Mouse (Mus musculus) embryonic stem cell, embryonic (primary cell): ENCODE results near the gene Phlda3.

Experiments
- CTCF ChIA-PET, 4 experiments: fragments of 300-600 bp in 2 of 4; fragments of 350-600 bp in 2 of 4; sonication (Branson Sonifier 250); formaldehyde crosslinking; loops; one replicate each; lab custom pipeline; 2022; ENCODE audit warnings: inconsistent platforms in 2 of 4; lab: Charles Lee
- POLR2A ChIA-PET, 4 experiments: fragments of 300-600 bp in 2 of 4; fragments of 350-600 bp in 2 of 4; sonication (Branson Sonifier 250); formaldehyde crosslinking; loops; one replicate each; lab custom pipeline; 2022; ENCODE audit warnings: antibody characterized with exemption in 4 of 4, inconsistent platforms in 1 of 4; lab: Charles Lee

Phlda3 gene

DNA sequence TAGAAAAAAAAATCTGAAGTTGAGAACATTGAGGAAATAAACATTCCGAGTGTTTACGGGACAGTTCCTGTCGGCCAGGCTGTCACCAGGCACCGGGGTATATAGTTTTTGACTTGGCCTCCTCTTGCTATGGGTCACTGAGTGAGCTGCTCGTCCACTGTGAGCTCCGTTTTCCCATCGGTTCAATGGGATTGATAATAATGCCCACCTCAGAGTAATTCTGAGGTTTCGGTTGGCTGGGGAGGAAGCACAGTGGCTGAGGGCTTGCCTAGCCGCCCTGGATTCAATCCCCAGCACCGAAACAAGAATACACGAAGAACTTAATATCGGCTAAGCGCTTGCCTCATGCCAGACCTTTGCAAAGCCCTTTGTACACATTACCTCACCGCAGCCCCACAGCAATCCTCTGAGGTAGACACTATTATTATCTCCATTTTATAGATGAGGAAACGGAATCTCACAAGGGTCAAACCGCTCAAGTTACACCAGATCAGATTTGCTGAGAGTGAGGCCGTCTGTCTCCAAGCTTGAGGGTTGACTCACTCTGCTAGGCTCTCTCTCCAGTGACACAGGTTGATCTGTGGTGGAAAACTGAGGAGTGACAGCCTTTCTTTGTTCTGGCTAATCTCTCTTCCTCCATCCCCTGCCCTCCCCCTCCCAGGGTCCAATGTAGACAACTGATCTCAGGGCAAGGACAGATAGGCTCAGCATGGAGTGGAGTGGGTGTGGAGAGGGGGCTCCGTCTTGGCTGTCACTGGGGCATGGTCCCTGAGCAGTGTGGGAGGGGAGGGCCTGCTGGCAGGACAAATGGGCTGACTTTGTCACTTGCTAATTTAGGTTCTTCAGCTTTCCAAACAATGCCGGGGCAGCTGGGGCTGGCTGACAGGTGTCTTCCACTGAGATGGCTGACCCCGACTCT lies 28.6 kb downstream of the Phlda3 start:
- CTCF ChIA-PET: interaction anchor here (0.6 to 10.8 kb wide), 20 partner anchors 8 to 151 kb away, joined by 3 to 89 read pairs (median 5); partner anchors contain the start of gene Tnni1 (in 1 of the 4)
- POLR2A ChIA-PET: interaction anchor here in 3 of 4 experiments (0.8 to 3.5 kb wide), 23 partner anchors 8 to 117 kb away, joined by 3 to 11 read pairs (median 5); partner anchors contain the start of genes Phlda3 (in 2 of the 3), Lad1 (in 1 of the 3) and Tnni1 (in 1 of the 3)

DNA sequence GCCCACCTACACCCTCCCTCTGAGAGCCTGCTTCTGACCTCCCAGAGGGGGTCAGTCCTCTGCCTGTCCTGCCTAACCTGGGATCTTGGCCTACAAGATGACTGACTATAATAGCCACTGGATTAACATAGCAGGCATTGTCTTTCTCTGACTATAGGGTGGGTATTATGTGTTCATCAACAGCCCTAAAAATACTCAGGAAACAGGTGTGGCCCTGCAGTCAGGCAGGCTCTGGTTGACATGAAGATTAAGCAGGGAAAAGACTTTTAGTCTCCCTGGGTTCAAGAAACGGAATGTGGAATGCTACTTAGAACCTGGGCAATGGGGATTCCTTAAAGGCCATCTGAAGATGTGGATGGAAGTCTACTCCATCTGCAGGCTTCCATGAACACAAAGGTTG lies 32.6 kb downstream of the Phlda3 start:
- ChIA-PET CTCF (interaction anchor here in 3 of 4 experiments (0.7 to 4.2 kb wide), 5 partner anchors 9 to 48 kb away, joined by 3 to 33 read pairs (median 5); no protein-coding TSS in a partner anchor), POLR2A (interaction anchor here in 1 of 4 experiments (0.9 to 1.0 kb wide), 2 partner anchors 9 to 20 kb away, joined by 3 read pairs; partner anchors contain the start of gene Lad1)

DNA sequence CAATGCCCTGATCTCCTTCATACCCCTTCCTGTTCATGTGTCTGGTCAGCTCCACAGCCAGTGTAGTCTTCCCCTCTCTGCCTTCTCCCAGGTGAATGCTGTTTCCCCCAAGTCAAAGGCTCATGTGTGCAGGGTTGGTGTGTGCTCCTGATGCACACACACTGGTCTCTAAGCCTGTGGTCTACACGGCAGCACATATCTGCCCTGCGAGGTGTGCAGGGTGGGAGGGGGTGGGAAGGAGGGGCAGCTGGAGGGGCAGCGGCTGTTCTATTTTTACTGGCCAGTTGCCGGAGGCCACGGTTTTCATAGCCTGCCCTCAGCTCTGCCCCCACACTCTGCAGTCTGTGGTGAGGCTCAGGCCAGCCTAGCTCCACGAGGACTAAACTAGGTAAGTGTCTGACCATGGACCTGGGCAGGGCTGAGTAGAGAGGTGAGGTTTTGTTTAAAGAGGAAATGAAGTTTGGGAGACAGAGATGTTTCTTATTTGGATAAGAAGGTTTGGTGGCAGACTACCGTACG lies 33.2 kb downstream of the Phlda3 start:
- CTCF ChIA-PET: interaction anchor here (0.6 to 4.2 kb wide), 8 partner anchors 9 to 29 kb away, joined by 3 to 33 read pairs (median 6); no protein-coding TSS in a partner anchor
- POLR2A ChIA-PET: interaction anchor here in 2 of 4 experiments (1.0 to 2.2 kb wide), 2 partner anchors 8 to 10 kb away, joined by 3 to 7 read pairs; no protein-coding TSS in a partner anchor

DNA sequence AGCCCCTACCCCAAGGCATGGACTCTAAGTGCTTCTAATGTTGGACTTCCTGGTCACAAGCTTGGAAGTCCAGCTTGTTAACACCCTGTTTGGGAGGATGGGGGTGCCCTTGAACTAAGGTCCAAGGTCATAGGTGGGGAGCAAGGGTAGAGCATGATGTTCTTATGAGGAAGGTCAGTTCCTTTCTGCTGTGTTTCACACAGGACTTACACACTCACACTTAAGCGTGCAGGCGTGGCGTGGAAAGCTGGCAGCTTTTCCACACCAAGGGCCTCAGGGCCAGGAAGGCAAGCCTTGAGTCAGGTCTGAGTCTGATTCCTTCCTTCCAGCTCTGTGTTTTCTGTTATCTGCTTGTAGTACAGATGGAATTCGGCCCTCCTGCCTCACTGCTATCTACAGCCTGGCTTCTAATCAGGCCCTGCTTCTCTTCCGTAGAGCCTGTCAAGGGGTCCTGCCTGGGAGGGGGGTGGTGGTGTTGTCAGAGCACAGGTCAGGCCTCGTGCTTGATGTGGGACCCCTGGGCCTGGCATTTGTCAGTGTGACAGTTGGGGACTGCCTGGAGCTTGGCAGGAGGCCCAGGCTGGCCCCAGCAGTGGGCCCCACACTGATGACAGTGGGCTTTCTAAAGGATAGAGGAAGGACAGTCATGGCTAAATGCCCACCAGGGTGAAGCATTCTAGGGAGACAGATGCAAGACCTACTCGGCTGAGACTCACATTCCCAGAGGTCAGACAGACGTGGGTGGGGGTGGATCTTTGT lies 34.5 kb downstream of the Phlda3 start:
- CTCF ChIA-PET: interaction anchor here (0.6 to 4.2 kb wide), 16 partner anchors 11 to 145 kb away, joined by 3 to 33 read pairs (median 4); no protein-coding TSS in a partner anchor
- POLR2A ChIA-PET: interaction anchor here in 2 of 4 experiments (0.6 to 2.2 kb wide), 5 partner anchors 9 to 23 kb away, joined by 3 to 7 read pairs (median 5); no protein-coding TSS in a partner anchor

DNA sequence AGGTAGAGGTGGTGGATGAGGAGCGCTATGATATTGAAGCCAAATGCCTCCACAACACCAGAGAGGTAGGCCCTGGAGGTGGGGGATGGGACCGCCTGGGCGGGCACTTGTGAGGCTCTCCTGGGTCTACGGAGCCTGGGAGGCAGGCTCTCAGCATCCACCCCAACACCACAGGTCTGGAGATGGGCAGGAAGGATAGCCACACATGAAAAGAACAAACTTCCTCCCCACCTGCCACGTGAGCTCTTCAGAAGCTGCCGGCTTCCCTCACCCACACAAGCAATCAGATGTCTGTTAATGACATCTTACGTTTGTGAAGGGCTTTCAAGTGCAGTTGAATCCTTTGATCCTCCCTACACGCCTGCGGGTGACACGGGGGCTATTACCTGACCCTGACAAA lies 41.6 kb downstream of the Phlda3 start:
- ChIA-PET POLR2A (interaction anchor here in 3 of 4 experiments (0.9 to 1.8 kb wide), 7 partner anchors 9 to 1171 kb away, joined by 3 to 6 read pairs (median 3); no protein-coding TSS in a partner anchor), CTCF (interaction anchor here in 2 of 4 experiments (0.7 to 2.2 kb wide), 7 partner anchors 17 to 55 kb away, joined by 3 to 6 read pairs (median 4); no protein-coding TSS in a partner anchor)

DNA sequence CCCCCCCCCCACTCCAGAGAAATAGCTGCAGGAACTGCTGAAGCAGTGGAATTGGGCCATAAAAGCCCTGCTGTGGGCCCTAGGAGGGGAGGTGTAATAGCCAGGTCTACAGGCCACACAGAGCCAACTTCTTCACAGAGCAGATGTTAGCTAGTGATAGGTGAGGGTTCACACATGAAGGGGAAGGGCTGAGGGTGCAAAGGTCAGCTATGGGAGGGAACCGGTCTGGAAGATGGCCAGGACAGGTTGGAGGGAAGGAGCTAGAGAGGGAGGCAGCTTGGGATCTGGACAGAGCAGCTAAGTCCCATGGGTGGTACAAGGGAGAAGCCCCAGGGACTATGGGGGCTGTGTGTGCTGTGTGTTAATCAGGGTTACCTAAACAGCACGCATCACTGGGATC lies 44.3 kb downstream of the Phlda3 start:
- CTCF ChIA-PET: interaction anchor here in 3 of 4 experiments (0.5 to 3.1 kb wide), 11 partner anchors 11 to 198 kb away, joined by 3 to 31 read pairs (median 5); partner anchors contain the start of gene Tmem9 (in 1 of the 3)
- POLR2A ChIA-PET: interaction anchor here in 3 of 4 experiments (0.7 to 1.6 kb wide), 4 partner anchors 9 to 155 kb away, joined by 3 to 5 read pairs (median 5); no protein-coding TSS in a partner anchor

- POLR2A ChIA-PET: interaction anchor here in 3 of 4 experiments (0.5 to 1.8 kb wide), 9 partner anchors 10 to 82 kb away, joined by 3 to 6 read pairs (median 4); partner anchors contain the start of gene Phlda3 (in 1 of the 3)
- CTCF ChIA-PET: interaction anchor here (0.5 to 3.6 kb wide), 77 partner anchors 9 to 1751 kb away, joined by 3 to 31 read pairs (median 4); partner anchors contain the start of genes Tmem9 (in 1 of the 4), Tnni1 (in 1 of the 4) and Tnnt2 (in 1 of the 4)
Observed at GRCm38 (mm10) chr1:135811016-135811646, 45.2 kb downstream of the Phlda3 start.

DNA sequence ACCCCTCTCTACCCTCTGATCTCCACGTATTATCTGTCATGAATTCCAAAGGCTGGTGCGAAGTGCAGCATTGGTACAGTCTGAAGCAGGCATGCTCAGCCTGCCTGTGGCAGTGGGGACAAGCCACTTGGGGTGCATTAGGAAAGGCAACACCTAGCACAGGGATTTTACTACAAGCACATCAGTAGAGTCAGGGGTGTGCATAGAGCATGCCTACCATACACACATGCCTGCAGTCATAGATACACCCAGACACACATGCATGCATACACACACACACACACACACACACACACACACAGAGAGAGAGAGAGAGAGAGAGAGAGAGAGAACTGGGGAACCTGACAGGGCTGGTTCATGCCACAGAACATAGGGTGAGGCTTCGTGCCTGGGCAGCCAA lies 46.3 kb downstream of the Phlda3 start:
- CTCF ChIA-PET: interaction anchor here (0.6 to 3.6 kb wide), 24 partner anchors 8 to 360 kb away, joined by 3 to 31 read pairs (median 6); no protein-coding TSS in a partner anchor

GRCm38 (mm10) chr1:135812618-135813017 lies 46.7 kb downstream of the Phlda3 start:
- ChIA-PET POLR2A (interaction anchor here in 2 of 4 experiments (0.7 to 1.8 kb wide), 3 partner anchors 9 to 1719 kb away, joined by 3 to 4 read pairs (median 3); no protein-coding TSS in a partner anchor), CTCF (interaction anchor here (0.6 to 3.6 kb wide), 13 partner anchors 8 to 122 kb away, joined by 3 to 31 read pairs (median 9); no protein-coding TSS in a partner anchor)

More for the DNA sequence above, 46.3 kb downstream of the Phlda3 start:
- POLR2A ChIA-PET: interaction anchor here in 2 of 4 experiments (0.6 to 1.8 kb wide), 5 partner anchors 18 to 1719 kb away, joined by 3 to 6 read pairs (median 4); partner anchors contain the start of gene Phlda3 (in 1 of the 2)

DNA sequence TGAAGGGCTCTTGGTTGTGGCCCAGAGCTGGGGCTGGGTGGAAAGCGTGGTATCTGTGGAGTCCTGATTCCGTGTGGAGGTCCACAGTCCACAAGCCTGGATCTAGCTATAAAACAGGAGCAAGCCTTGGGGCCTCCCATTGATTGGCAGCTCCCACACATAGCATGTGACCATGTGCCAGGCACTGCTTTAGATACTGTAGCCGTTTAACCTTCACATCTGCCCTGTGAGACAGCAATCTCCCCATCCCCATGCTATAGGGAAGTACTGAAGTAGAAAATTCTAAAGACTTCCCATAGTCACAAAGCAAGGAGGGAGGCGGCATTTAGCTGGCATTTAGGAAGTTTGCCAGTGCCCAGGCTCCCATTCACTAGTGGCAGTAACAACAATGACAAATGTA lies 47.2 kb downstream of the Phlda3 start:
- CTCF ChIA-PET: interaction anchor here (0.6 to 3.6 kb wide), 12 partner anchors 8 to 234 kb away, joined by 3 to 20 read pairs (median 3); partner anchors contain the start of gene Tnni1 (in 1 of the 4)
- POLR2A ChIA-PET: interaction anchor here in 2 of 4 experiments (0.7 to 1.6 kb wide), 5 partner anchors 9 to 1720 kb away, joined by 3 to 5 read pairs (median 3); no protein-coding TSS in a partner anchor

DNA sequence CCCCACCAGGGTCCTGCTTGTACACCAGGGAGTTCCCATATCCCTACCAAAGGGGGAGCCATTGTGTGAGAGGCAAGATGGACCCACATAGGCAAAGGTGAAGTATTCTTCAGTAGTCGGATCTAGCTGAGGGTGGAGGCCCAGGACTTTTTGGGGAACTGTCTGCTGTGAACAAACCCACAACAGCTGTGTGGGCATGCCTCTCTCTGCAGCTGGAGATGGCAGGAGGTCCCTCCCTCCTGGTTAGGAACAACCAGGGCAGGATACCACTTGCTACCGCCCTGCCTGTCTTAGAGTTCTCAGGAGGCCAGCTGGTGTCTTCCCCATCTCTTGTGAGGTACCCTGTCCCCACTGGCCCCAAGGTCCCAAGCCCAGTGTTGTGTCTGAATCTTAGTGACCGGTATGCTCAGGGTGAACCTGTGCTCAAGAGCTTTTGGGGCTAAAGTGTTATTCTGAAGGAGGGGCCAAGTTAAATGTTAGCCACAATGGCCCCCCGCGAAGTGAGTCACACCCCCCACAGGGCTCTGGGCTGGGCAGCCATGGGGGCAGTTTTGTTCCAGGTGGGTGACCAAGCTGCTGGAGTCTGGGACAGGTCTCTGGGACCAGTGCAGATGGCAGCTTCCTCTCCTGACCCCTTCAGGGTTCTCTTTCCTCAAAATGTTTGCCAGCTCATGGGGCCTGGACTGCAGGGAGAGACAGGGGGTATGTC lies 47.9 kb downstream of the Phlda3 start:
- POLR2A ChIA-PET: interaction anchor here in 3 of 4 experiments (0.5 to 1.6 kb wide), 7 partner anchors 8 to 38 kb away, joined by 3 to 5 read pairs (median 3); no protein-coding TSS in a partner anchor
- CTCF ChIA-PET: interaction anchor here (0.6 to 3.6 kb wide), 11 partner anchors 8 to 332 kb away, joined by 3 to 20 read pairs (median 3); partner anchors contain the start of gene Tnni1 (in 1 of the 4)

DNA sequence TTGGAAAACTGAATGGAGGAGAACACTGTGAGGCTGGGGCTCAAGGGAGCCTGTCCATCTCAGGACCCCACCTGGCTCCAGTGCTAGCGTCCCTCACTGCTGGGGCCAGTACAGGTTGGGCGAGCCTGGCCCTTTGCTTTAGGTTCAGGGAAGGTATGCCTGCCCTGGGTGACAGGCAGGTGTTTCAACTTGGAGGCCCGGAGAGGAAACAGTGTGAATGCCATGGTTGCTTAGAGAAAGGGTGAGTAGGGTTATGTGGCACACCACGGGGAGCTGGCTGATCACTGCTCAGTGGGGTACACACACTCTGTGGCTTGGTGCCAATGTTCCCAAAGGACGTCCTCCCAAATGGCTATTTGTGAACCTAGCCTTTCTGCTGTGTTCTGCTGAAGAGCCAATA lies 48.6 kb downstream of the Phlda3 start:
- ChIA-PET CTCF (interaction anchor here in 3 of 4 experiments (0.8 to 2.8 kb wide), 4 partner anchors 12 to 26 kb away, joined by 3 to 20 read pairs (median 4); no protein-coding TSS in a partner anchor), POLR2A (interaction anchor here in 3 of 4 experiments (0.6 to 1.6 kb wide), 4 partner anchors 13 to 33 kb away, joined by 3 to 5 read pairs (median 4); no protein-coding TSS in a partner anchor)

DNA sequence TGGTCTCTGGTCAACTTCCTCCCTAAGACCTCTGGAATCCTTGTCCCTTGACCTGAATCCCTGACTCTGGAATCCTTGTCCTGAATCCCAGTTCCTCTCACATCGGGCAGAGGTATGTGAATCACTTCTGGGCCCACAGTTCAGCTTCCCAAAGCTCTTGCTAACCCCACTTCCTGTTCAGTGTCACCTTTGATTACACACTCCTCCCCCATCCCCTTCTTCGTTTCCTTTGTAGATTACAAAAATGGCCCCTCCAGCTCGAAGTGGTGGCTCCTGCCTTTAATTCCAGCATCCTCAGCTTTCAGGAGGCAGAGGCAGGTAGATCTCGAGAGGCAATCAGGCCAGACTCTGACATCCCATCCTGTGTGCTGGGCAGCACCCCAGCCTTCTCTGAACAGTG lies 51.7 kb downstream of the Phlda3 start:
- ChIA-PET CTCF (interaction anchor here (0.6 to 5.4 kb wide), 14 partner anchors 8 to 218 kb away, joined by 3 to 33 read pairs (median 6); no protein-coding TSS in a partner anchor), POLR2A (interaction anchor here in 1 of 4 experiments (0.5 to 2.8 kb wide), 5 partner anchors 10 to 1171 kb away, joined by 3 to 9 read pairs (median 4); partner anchors contain the start of gene Syt2)

GRCm38 (mm10) chr1:135818481-135819086 lies 52.7 kb downstream of the Phlda3 start, which contains the start of gene Lad1:
Lad1 (plus strand) TSS chr1:135818598.
- ChIA-PET POLR2A (interaction anchor here in 2 of 4 experiments (0.6 to 2.8 kb wide), 9 partner anchors 9 to 52 kb away, joined by 3 to 9 read pairs (median 4); partner anchors contain the start of gene Phlda3 (in 1 of the 2)), CTCF (interaction anchor here (0.6 to 5.7 kb wide), 19 partner anchors 7 to 219 kb away, joined by 3 to 33 read pairs (median 5); no protein-coding TSS in a partner anchor)
